In genomic region chr16:38789016-38789415, GRCm38 (mm10) we compare ENCODE assay signal across 27 mouse cellular contexts. TPM values are rescaled to one million over a fixed set of nuclear protein-coding genes. Genes with fewer than 3 reads are reported as not detected.
DNase-seq lines count a peak whose midpoint lies in the region; ATAC-seq and TF ChIP-seq lines count a peak whose summit lies in the region.
"Had no signal": no experiment of that assay in that cellular context is flagged by ENCODE, and none has a peak within 500 bp of the region (broad histone marks: within the 10 kb centered on the region; RNA-seq: fewer than 3 reads in every experiment).

No protein-coding gene starts in this region.

- no peak for DNase-seq in CH12.LX (ENCODE audit: extremely low read depth)
- DNase-seq in layer of hippocampus, adult 9-10 months (ENCODE audit: low spot score) = no peak
- DNase-seq: adrenal gland, adult 2 months; adrenal gland, postnatal 10 days; adrenal gland, postnatal 25 days; cerebellum, adult 11 months; cerebellum, adult 18-20 months; cerebellum, adult 8-10 months; cerebellum, adult 9-11 months; cerebellum, postnatal 14 days; cerebellum, postnatal 36 days; forebrain, postnatal 0 days had no signal

- in situ Hi-C loops in CH12.LX (cut with MboI; ENCODE audit: low pct_ligation_motif_present, low pct_unique_long_range_greater_than_20kb, low sequenced_read_pairs) = no loop called here

- no peak overlapping the region for H3K4me2 ChIP-seq in CH12.LX (ENCODE audit: insufficient read depth, low read depth, poor library complexity, severe bottlenecking)
- no peak overlapping the region for H3K4me2 ChIP-seq in liver, embryonic 12.5 days
- H3K4me2 ChIP-seq: embryonic facial prominence, embryonic 12.5 days; forebrain, embryonic 13.5 days; forebrain, embryonic 15.5 days had no signal

- no peaks in the 10 kb centered on the region for H3K27me3 ChIP-seq in CH12.LX (replicated peaks)
- H3K27me3 ChIP-seq in liver, embryonic 12.5 days (replicated peaks) = peaks cover 11% of the 10 kb centered on the region
- H3K27me3 ChIP-seq: embryonic facial prominence, embryonic 12.5 days; forebrain, embryonic 13.5 days; forebrain, embryonic 15.5 days had no signal

- TF ChIP-seq CTCF in CH12.LX (conservative IDR thresholded peaks at IDR 0.05 in 1 of 2, IDR thresholded peaks at IDR 0.05 in 1 of 2; ENCODE audit: low read depth in 2 of 2, low read length in 2 of 2) = no peak

- no peak overlapping the region for H3K4me3 ChIP-seq in CH12.LX (replicated peaks in 1 of 3; ENCODE audit: low read depth in 2 of 3, low read length in 2 of 3, poor library complexity in 1 of 3)
- no peak overlapping the region for H3K4me3 ChIP-seq in liver, embryonic 12.5 days
- H3K4me3 ChIP-seq: embryonic facial prominence, embryonic 10.5 days; embryonic facial prominence, embryonic 12.5 days; forebrain, embryonic 13.5 days; forebrain, embryonic 15.5 days had no signal

- H3K36me3 ChIP-seq in CH12.LX (replicated peaks in 1 of 2; ENCODE audit: control insufficient read depth in 1 of 2, insufficient read depth in 1 of 2, low read length in 1 of 2) = no peaks in the 10 kb centered on the region
- no peaks in the 10 kb centered on the region for H3K36me3 ChIP-seq in liver, embryonic 12.5 days
- H3K36me3 ChIP-seq: embryonic facial prominence, embryonic 10.5 days; embryonic facial prominence, embryonic 12.5 days; forebrain, embryonic 15.5 days had no signal

- dilution Hi-C loops in CH12.LX (cut with MboI; ENCODE audit: extremely low pct_ligation_motif_present, extremely low pct_unique_long_range_greater_than_20kb, low sequenced_read_pairs) = no loop called here

- peak; percentile 28; the same call in 1 of the 2 replicates for TF ChIP-seq EP300 in CH12.LX (IDR thresholded peaks at IDR 0.05; ENCODE audit: low read length)

- no peaks in the 10 kb centered on the region for H3K79me2 ChIP-seq in CH12.LX (replicated peaks; ENCODE audit: control insufficient read depth, extremely low read depth, insufficient read depth, poor library complexity, severe bottlenecking)

- WGBS in liver, embryonic 12.5 days (ENCODE audit: insufficient replicate concordance) = 49% methylated on average over 2 of the region's 2 CpGs

- peak; percentile 79 for ATAC-seq in common myeloid progenitor, adult 5-6 weeks (replicated peaks; ENCODE audit: low read depth, poor library complexity, severe bottlenecking)
- peak; percentile 72 for ATAC-seq in megakaryocyte, adult 5-6 weeks (ENCODE audit: poor library complexity, severe bottlenecking)
- no peak for ATAC-seq in liver, embryonic 12.5 days
- ATAC-seq in CD4-positive, CD25-positive, alpha-beta regulatory T cell, adult 4 months = no peak
- ATAC-seq: forebrain, embryonic 13.5 days; forebrain, embryonic 15.5 days; forebrain, postnatal 0 days had no signal

- no peak for TF ChIP-seq POLR2A in CH12.LX (IDR thresholded peaks at IDR 0.05; ENCODE audit: low read depth, low read length)

- H3K9ac ChIP-seq in CH12.LX (ENCODE audit: insufficient read depth, low read depth) = no peak overlapping the region
- H3K9ac ChIP-seq in liver, embryonic 12.5 days = no peak overlapping the region
- H3K9ac ChIP-seq: embryonic facial prominence, embryonic 12.5 days; forebrain, embryonic 13.5 days; forebrain, embryonic 15.5 days; forebrain, postnatal 0 days had no signal

- H3K4me1 ChIP-seq in CH12.LX (ENCODE audit: control insufficient read depth in 1 of 2, insufficient read depth in 2 of 2) = peaks cover 0 to 3% of the 10 kb centered on the region in 2 experiments; a peak in 1 of 4 replicates
- no peaks in the 10 kb centered on the region for H3K4me1 ChIP-seq in liver, embryonic 12.5 days
- H3K4me1 ChIP-seq: embryonic facial prominence, embryonic 12.5 days; forebrain, embryonic 13.5 days; forebrain, embryonic 15.5 days had no signal

- no peak for TF ChIP-seq RAD21 in CH12.LX (IDR thresholded peaks at IDR 0.05; ENCODE audit: low read depth, low read length)

- H3K27ac ChIP-seq in CH12.LX (ENCODE audit: insufficient read depth, low read depth) = no peak overlapping the region
- H3K27ac ChIP-seq in liver, embryonic 12.5 days = no peak overlapping the region
- H3K27ac ChIP-seq: embryonic facial prominence, embryonic 10.5 days; embryonic facial prominence, embryonic 12.5 days; forebrain, embryonic 13.5 days; forebrain, embryonic 15.5 days had no signal

- H3K9me3 ChIP-seq in CH12.LX (replicated peaks; ENCODE audit: low read length) = no peaks in the 10 kb centered on the region
- H3K9me3 ChIP-seq in liver, embryonic 12.5 days (replicated peaks) = no peaks in the 10 kb centered on the region
- H3K9me3 ChIP-seq: embryonic facial prominence, embryonic 10.5 days; embryonic facial prominence, embryonic 12.5 days; forebrain, embryonic 13.5 days; forebrain, embryonic 15.5 days had no signal

TF ChIP-seq in CH12.LX, 34 proteins besides CTCF, POLR2A, EP300 and RAD21:
- no peak for TF ChIP-seq GABPA (IDR thresholded peaks at IDR 0.05; ENCODE audit: insufficient replicate concordance, low read depth, low read length)

RNA-seq across cellular contexts. Expression of gene Upk1b, which starts 11.1 kb away (rescaled TPM):
- total RNA-seq in CH12.LX (2012; rRNA removed) (not detected in 2 replicates), CH12.LX (2014; rRNA removed) (not detected in 2 replicates)
- not detected in 2 replicates for polyA plus RNA-seq in CH12.LX (2012; ENCODE audit: insufficient read length, low read depth)
- total RNA-seq in common myeloid progenitor, adult 5-6 weeks (2017) = 0.92 and 1.2 TPM in 2 replicates
- total RNA-seq in megakaryocyte, adult 5-6 weeks (2015) = 1.0 and 1.3 TPM in 2 replicates
- total RNA-seq in megakaryocyte, adult 5-6 weeks (2017) = 1.2 and 1.7 TPM in 2 replicates
- polyA plus RNA-seq in liver, embryonic 12.5 days (2016; fragmentation: Nextera tagmentation; extraction: Ambion mirVana) = 2.4 and 2.5 TPM in 2 replicates
- polyA plus RNA-seq in CD4-positive, CD25-positive, alpha-beta regulatory T cell, adult 4 months (2017; shearing (Covaris generic)) = not detected
- total RNA-seq: MEL had no signal
- polyA plus RNA-seq: forebrain, embryonic 13.5 days; forebrain, embryonic 15.5 days had no signal

RNA-seq across cellular contexts. Expression of gene 4930435E12Rik, which starts 39.5 kb away (rescaled TPM):
- total RNA-seq in CH12.LX (2012; rRNA removed) (not detected in 2 replicates), CH12.LX (2014; rRNA removed) (not detected in 2 replicates)
- not detected in 2 replicates for polyA plus RNA-seq in CH12.LX (2012; ENCODE audit: insufficient read length, low read depth)
- total RNA-seq in common myeloid progenitor, adult 5-6 weeks (2017) = not detected in 2 replicates
- total RNA-seq in megakaryocyte, adult 5-6 weeks (2015) = not detected in 2 replicates
- not detected in 2 replicates for total RNA-seq in megakaryocyte, adult 5-6 weeks (2017)
- polyA plus RNA-seq in liver, embryonic 12.5 days (2016; fragmentation: Nextera tagmentation; extraction: Ambion mirVana) = not detected in 2 replicates
- not detected for polyA plus RNA-seq in CD4-positive, CD25-positive, alpha-beta regulatory T cell, adult 4 months (2017; shearing (Covaris generic))
- total RNA-seq: adrenal gland, adult 2 months; adrenal gland, postnatal 10 days; adrenal gland, postnatal 25 days; adrenal gland, postnatal 4 days; forebrain, postnatal 0 days; MEL had no signal
- polyA plus RNA-seq: adrenal gland, adult 2 months; brain, embryonic 14.5 days; C2C12; cortical plate, adult 2 months; embryonic facial prominence, embryonic 10.5 days; embryonic facial prominence, embryonic 12.5 days; embryonic facial prominence, embryonic 14.5 days; forebrain, embryonic 11.5 days; forebrain, embryonic 13.5 days; forebrain, embryonic 15.5 days; forebrain, postnatal 0 days had no signal

RNA-seq across cellular contexts. Expression of gene B4galt4, which starts 47.0 kb away (rescaled TPM):
- total RNA-seq in CH12.LX (2012; rRNA removed) (not detected in 2 replicates), CH12.LX (2014; rRNA removed) (not detected in 2 replicates)
- polyA plus RNA-seq in CH12.LX (2012; ENCODE audit: insufficient read length, low read depth) = not detected in 2 replicates
- total RNA-seq in common myeloid progenitor, adult 5-6 weeks (2017) = 30.0 and 30.8 TPM in 2 replicates
- total RNA-seq in megakaryocyte, adult 5-6 weeks (2015) = 12.2 and 20.8 TPM in 2 replicates
- 21.4 and 26.2 TPM in 2 replicates for total RNA-seq in megakaryocyte, adult 5-6 weeks (2017)
- polyA plus RNA-seq in liver, embryonic 12.5 days (2016; fragmentation: Nextera tagmentation; extraction: Ambion mirVana) = 4.7 and 5.7 TPM in 2 replicates
- 1 to 10 TPM; 8.7 to 9.2 TPM for polyA plus RNA-seq in CD4-positive, CD25-positive, alpha-beta regulatory T cell, adult 4 months (2017; shearing (Covaris generic))
- total RNA-seq: MEL had no signal

Comparison
In these comparisons a context has a peak if more than half of its experiments do, and no peak if none do; other contexts are left out.
1. ATAC-seq: peak in common myeloid progenitor, adult 5-6 weeks (single experiment) and megakaryocyte, adult 5-6 weeks (single experiment); none in liver, embryonic 12.5 days (single experiment) and CD4-positive, CD25-positive, alpha-beta regulatory T cell, adult 4 months (single experiment).
2. RNA of gene B4galt4, which starts 47.0 kb away (total RNA-seq): 30.0 to 30.8 TPM in common myeloid progenitor, adult 5-6 weeks and 12.2 to 26.2 TPM in megakaryocyte, adult 5-6 weeks; not detected in CH12.LX; every median in the first group is over 10 times any median in the second.